Mouse (Mus musculus): ENCODE results near the gene Gata5. TPM values are rescaled to one million over a fixed set of nuclear protein-coding genes. Genes with fewer than 3 reads are reported as not detected.

Gata5 gene
- total RNA-seq, 2 experiments from 2014 or later = not detected

Other genes with a start within 250 kb of the Gata5 start
- gene Hrh3, start 230.2 kb downstream of the Gata5 start, total RNA-seq (2021) = 100 to 1,000 TPM in 1 of 2 experiments, 10 to 100 TPM in 1; 87.6 to 114 TPM
- 10 to 100 TPM; 49.1 to 54.1 TPM for gene Osbpl2, start 215.4 kb downstream of the Gata5 start, total RNA-seq (2021)
- 100 to 1,000 TPM; 106 to 111 TPM for gene Adrm1, start 163.2 kb downstream of the Gata5 start, total RNA-seq (2021)
- 10 to 100 TPM in 1 of 2 experiments, 1 to 10 TPM in 1; 8.2 to 11.2 TPM for gene Lama5, start 108.8 kb downstream of the Gata5 start, total RNA-seq (2021)
- 100 to 1,000 TPM; 728 to 804 TPM for gene Rps21, start 77.3 kb downstream of the Gata5 start, total RNA-seq (2021)
- 10 to 100 TPM; 30.5 to 33.7 TPM for gene Cables2, start 61.2 kb downstream of the Gata5 start, total RNA-seq (2021)
- not detected for gene Rbbp8nl, start 44.8 kb downstream of the Gata5 start, total RNA-seq (2021)
- gene Slco4a1, start 121.5 kb upstream of the Gata5 start, total RNA-seq (2021) = 1 to 10 TPM; 1.7 to 2.4 TPM
- 1 to 10 TPM; 6.4 to 8.2 TPM for gene Ntsr1, start 165.3 kb upstream of the Gata5 start, total RNA-seq (2021)
- gene Mrgbp, start 246.6 kb upstream of the Gata5 start, total RNA-seq (2021) = 10 to 100 TPM; 19.2 to 19.4 TPM